Mouse (Mus musculus): Measurements from ENCODE around the gene Strip1. TPM values are rescaled to one million over a fixed set of nuclear protein-coding genes. Genes with fewer than 3 reads are reported as not detected.
A peak's percentile ranks its signal among the peaks of the same experiment; 100 is the strongest.

Strip1 gene
- polyA plus RNA-seq, 1 experiment = 36.0 TPM

- 83% methylated on average over 8 of the region's 8 CpGs for WGBS
- H3K4me3 ChIP-seq (replicated peaks; ENCODE audit: control insufficient read depth, low read depth, low read length) = no peak overlapping the region
- H3K27ac ChIP-seq (ENCODE audit: control insufficient read depth, insufficient read depth, low read depth, low read length, poor library complexity) = no peak overlapping the region
- no peaks in the 10 kb centered on the region for H3K4me1 ChIP-seq (ENCODE audit: control insufficient read depth, insufficient read depth, low read length)
- TF ChIP-seq POLR2A (IDR thresholded peaks at IDR 0.05; ENCODE audit: borderline replicate concordance, control insufficient read depth, low read depth, low read length) (no peak), CTCF (IDR thresholded peaks at IDR 0.05; ENCODE audit: control insufficient read depth, insufficient read depth, low read length) (no peak)
These were observed 6.0 kb downstream of the Strip1 start for GRCm38 (mm10) chr3:107625536-107625935.

GRCm38 (mm10) chr3:107624424-107624823 lies 7.1 kb downstream of the Strip1 start:
- Histone ChIP-seq H3K4me1 (ENCODE audit: control insufficient read depth, insufficient read depth, low read length) (no peaks in the 10 kb centered on the region), H3K27ac (ENCODE audit: control insufficient read depth, insufficient read depth, low read depth, low read length, poor library complexity) (no peak overlapping the region), H3K4me3 (replicated peaks; ENCODE audit: control insufficient read depth, low read depth, low read length) (no peak overlapping the region)
- WGBS = 84% methylated on average over 8 of the region's 8 CpGs
- TF ChIP-seq POLR2A (IDR thresholded peaks at IDR 0.05; ENCODE audit: borderline replicate concordance, control insufficient read depth, low read depth, low read length) = no peak
- no peak for TF ChIP-seq CTCF (IDR thresholded peaks at IDR 0.05; ENCODE audit: control insufficient read depth, insufficient read depth, low read length)

- H3K4me1 ChIP-seq (ENCODE audit: control insufficient read depth, insufficient read depth, low read length) = no peaks in the 10 kb centered on the region
- 95% methylated on average over 7 of the region's 7 CpGs for WGBS
- no peak overlapping the region for H3K27ac ChIP-seq (ENCODE audit: control insufficient read depth, insufficient read depth, low read depth, low read length, poor library complexity)
- H3K4me3 ChIP-seq (replicated peaks; ENCODE audit: control insufficient read depth, low read depth, low read length) = no peak overlapping the region
- TF ChIP-seq CTCF (IDR thresholded peaks at IDR 0.05; ENCODE audit: control insufficient read depth, insufficient read depth, low read length) (no peak), POLR2A (IDR thresholded peaks at IDR 0.05; ENCODE audit: borderline replicate concordance, control insufficient read depth, low read depth, low read length) (no peak)
These were observed 9.0 kb downstream of the Strip1 start for GRCm38 (mm10) chr3:107622537-107622936.

DNA sequence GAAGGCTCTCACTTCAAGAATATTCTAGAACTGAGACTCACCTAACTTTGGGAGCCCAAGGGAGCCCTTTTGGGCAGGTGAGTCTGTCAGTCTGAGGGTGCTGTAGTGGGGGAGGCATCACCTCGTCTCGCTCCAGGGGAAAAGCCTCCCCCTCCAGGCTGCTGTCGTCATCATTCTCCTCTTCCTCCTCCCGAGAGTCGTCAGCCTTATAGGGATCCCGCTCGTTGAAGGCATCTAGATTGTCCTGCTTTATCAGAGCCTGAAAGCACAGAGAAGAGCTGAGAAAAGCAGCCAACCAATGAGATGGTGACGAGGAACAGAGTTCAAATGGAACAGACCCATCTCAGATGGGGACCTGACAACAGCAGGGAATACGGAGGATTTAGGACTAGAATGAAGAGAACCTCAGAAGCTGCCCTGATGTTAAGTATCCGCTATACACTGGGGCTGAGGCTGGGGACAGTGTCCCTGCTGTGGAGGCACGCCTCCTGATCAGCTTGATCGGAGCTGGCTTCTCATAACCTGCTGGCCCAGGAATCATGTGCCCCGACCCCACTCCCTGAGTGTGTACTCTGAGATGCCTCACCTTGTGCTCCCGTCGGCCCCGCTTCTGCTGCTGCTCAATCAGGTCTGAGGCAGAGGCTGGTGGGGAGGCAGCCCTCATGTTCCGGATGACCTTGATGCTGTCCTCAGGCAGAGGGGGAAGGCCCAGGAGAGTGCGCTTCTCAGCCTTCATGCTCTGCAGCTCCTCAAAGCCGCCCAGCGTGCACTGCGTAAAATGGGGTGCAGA lies 10.0 kb downstream of the Strip1 start:
- Histone ChIP-seq H3K4me3 (replicated peaks; ENCODE audit: control insufficient read depth, low read depth, low read length) (no peak overlapping the region), H3K4me1 (ENCODE audit: control insufficient read depth, insufficient read depth, low read length) (no peaks in the 10 kb centered on the region), H3K27ac (ENCODE audit: control insufficient read depth, insufficient read depth, low read depth, low read length, poor library complexity) (no peak overlapping the region)
- TF ChIP-seq CTCF (IDR thresholded peaks at IDR 0.05; ENCODE audit: control insufficient read depth, insufficient read depth, low read length) (no peak), POLR2A (IDR thresholded peaks at IDR 0.05; ENCODE audit: borderline replicate concordance, control insufficient read depth, low read depth, low read length) (no peak)
- WGBS = 89% methylated on average over 21 of the region's 21 CpGs

- WGBS = 91% methylated on average over 6 of the region's 6 CpGs
- TF ChIP-seq POLR2A (IDR thresholded peaks at IDR 0.05; ENCODE audit: borderline replicate concordance, control insufficient read depth, low read depth, low read length) (no peak), CTCF (IDR thresholded peaks at IDR 0.05; ENCODE audit: control insufficient read depth, insufficient read depth, low read length) (no peak)
- Histone ChIP-seq H3K4me3 (replicated peaks; ENCODE audit: control insufficient read depth, low read depth, low read length) (no peak overlapping the region), H3K27ac (ENCODE audit: control insufficient read depth, insufficient read depth, low read depth, low read length, poor library complexity) (no peak overlapping the region), H3K4me1 (ENCODE audit: control insufficient read depth, insufficient read depth, low read length) (no peaks in the 10 kb centered on the region)
These were observed 11.6 kb downstream of the Strip1 start for GRCm38 (mm10) chr3:107619911-107620310.

DNA sequence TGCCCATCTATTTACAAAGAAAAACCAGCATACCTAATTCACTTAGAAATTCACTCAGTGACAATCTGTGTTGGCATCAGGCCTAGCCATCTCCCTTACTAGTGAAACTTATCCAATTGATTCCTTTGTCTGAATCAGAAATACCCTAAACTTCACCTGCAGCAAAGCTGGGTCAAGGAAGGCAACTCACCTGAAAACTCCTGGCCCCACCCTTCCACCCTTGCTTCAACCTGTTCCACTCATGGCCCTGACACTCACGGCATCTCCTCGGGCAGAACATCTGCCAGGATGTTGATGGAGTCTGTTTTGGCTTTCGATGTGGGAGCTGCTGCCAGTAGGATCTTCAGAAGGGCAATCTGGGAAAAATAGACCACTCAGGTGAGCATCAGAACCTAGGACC lies 13.7 kb downstream of the Strip1 start:
- WGBS = 91% methylated on average over 3 of the region's 3 CpGs
- H3K4me3 ChIP-seq (replicated peaks; ENCODE audit: control insufficient read depth, low read depth, low read length) = no peak overlapping the region
- TF ChIP-seq POLR2A (IDR thresholded peaks at IDR 0.05; ENCODE audit: borderline replicate concordance, control insufficient read depth, low read depth, low read length) (no peak), CTCF (IDR thresholded peaks at IDR 0.05; ENCODE audit: control insufficient read depth, insufficient read depth, low read length) (no peak)
- no peak overlapping the region for H3K27ac ChIP-seq (ENCODE audit: control insufficient read depth, insufficient read depth, low read depth, low read length, poor library complexity)
- no peaks in the 10 kb centered on the region for H3K4me1 ChIP-seq (ENCODE audit: control insufficient read depth, insufficient read depth, low read length)

GRCm38 (mm10) chr3:107612902-107613525 lies 18.5 kb downstream of the Strip1 start:
- H3K4me1 ChIP-seq (ENCODE audit: control insufficient read depth, insufficient read depth, low read length) = no peaks in the 10 kb centered on the region
- TF ChIP-seq CTCF (IDR thresholded peaks at IDR 0.05; ENCODE audit: control insufficient read depth, insufficient read depth, low read length) = peak; percentile 92
- no peak for TF ChIP-seq POLR2A (IDR thresholded peaks at IDR 0.05; ENCODE audit: borderline replicate concordance, control insufficient read depth, low read depth, low read length)
- no peak overlapping the region for H3K27ac ChIP-seq (ENCODE audit: control insufficient read depth, insufficient read depth, low read depth, low read length, poor library complexity)
- no peak overlapping the region for H3K4me3 ChIP-seq (replicated peaks; ENCODE audit: control insufficient read depth, low read depth, low read length)
- 91% methylated on average over 11 of the region's 11 CpGs for WGBS

- TF ChIP-seq CTCF (IDR thresholded peaks at IDR 0.05; ENCODE audit: control insufficient read depth, insufficient read depth, low read length) (no peak), POLR2A (IDR thresholded peaks at IDR 0.05; ENCODE audit: borderline replicate concordance, control insufficient read depth, low read depth, low read length) (no peak)
- WGBS = 80% methylated on average over 4 of the region's 4 CpGs
- Histone ChIP-seq H3K4me1 (ENCODE audit: control insufficient read depth, insufficient read depth, low read length) (no peaks in the 10 kb centered on the region), H3K27ac (ENCODE audit: control insufficient read depth, insufficient read depth, low read depth, low read length, poor library complexity) (no peak overlapping the region), H3K4me3 (replicated peaks; ENCODE audit: control insufficient read depth, low read depth, low read length) (no peak overlapping the region)
These were observed 20.1 kb downstream of the Strip1 start for GRCm38 (mm10) chr3:107611394-107611793.

All from bone marrow, adult 2 months (tissue).